Mouse (Mus musculus) ES-Bruce4 (cell line): ENCODE measurements at regions not wholly inside any gene's neighbourhood (a gene's known extent, or its start where the extent isn't known, plus 50 kb on each side); places are given as distances from the start of the nearest gene placed in this dataset.
A peak's percentile ranks its signal among the peaks of the same experiment; 100 is the strongest.

Experiments
- H3K27ac ChIP-seq: 2 replicates; pipeline ENCODE4 v1.5.1; 2012; ENCODE audit warnings: low read length, inconsistent platforms; ENCODE audit not compliant: insufficient read depth
- H3K27me3 ChIP-seq: 2 replicates; pipeline ENCODE4 v1.6.1; 2012; ENCODE audit warnings: mild to moderate bottlenecking, low read length, inconsistent platforms; ENCODE audit not compliant: control insufficient read depth, poor library complexity, insufficient read depth, severe bottlenecking
- H3K36me3 ChIP-seq: 2 replicates; pipeline ENCODE4 v1.6.1; 2012; ENCODE audit warnings: inconsistent platforms, mild to moderate bottlenecking, low read length, moderate library complexity; ENCODE audit not compliant: control insufficient read depth, poor library complexity, insufficient read depth, severe bottlenecking
- H3K4me1 ChIP-seq: one replicate; pipeline ENCODE4 v1.8.1; 2011; ENCODE audit warnings: low read length; ENCODE audit not compliant: control insufficient read depth, insufficient read depth
- H3K4me3 ChIP-seq: 2 replicates; pipeline ENCODE4 v1.5.1; 2011; ENCODE audit warnings: low read depth, mild to moderate bottlenecking, low read length
- H3K9ac ChIP-seq: 2 replicates; pipeline ENCODE4 v1.6.1; 2012; ENCODE audit warnings: low read depth, mild to moderate bottlenecking, inconsistent platforms; ENCODE audit not compliant: poor library complexity, severe bottlenecking
- H3K9me3 ChIP-seq: replicated peaks from 2 replicates; pipeline ENCODE4 v1.6.1; 2012; ENCODE audit warnings: mild to moderate bottlenecking, low read length, inconsistent platforms; ENCODE audit not compliant: control insufficient read depth, poor library complexity, insufficient read depth, severe bottlenecking
- CTCF ChIP-seq: IDR thresholded peaks from one replicate; pipeline ENCODE4 v1.8.1; 2011; ENCODE audit warnings: low read depth, low read length
- EP300 ChIP-seq: IDR thresholded peaks from 2 replicates; pipeline ENCODE4 v1.6.1; 2011; ENCODE audit warnings: low read depth, low read length; ENCODE audit not compliant: insufficient read depth
- POLR2A ChIP-seq: IDR thresholded peaks from one replicate; pipeline ENCODE4 v1.8.1; 2011; ENCODE audit warnings: low read length; ENCODE audit not compliant: insufficient read depth

DNA sequence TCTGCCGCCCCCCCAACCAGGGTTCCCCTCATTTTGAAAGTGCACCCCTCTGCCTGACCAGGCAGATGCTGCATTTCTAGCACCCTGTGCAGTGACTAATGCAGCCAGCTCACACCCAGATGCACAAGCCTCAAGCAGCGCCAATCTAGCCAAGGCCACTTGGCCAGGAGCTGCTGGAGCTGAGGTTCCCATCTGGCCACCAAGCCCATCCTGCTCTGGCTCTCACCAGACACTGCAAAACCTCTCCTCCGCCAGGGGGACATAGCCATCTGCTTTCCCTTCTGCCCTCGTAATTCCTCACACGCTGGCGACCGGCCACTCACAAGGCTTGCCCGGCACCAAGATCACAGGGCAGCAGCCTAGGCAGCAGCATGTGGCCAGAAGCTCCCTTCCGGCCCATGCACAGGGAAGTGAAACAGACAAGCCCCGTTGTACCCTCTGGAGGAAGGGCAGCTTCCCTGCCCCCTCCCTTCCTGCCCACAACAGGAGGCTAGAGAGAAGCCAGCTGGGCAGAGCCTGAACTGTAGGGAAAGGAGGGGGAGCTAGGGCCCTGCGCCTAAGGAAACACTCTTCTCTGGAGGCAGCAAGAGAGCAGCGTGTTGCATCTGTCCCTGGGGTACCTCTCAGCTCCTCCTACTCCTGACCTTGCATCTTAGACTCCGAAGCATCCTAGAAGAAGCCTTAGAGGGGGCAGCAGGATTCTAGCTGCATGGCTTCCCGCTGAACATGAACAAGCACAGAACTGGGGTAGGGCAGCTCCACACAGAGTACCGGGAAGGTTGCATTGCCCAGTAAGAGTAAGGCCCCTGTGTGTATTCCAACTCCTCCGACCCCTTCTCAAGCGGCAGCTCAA lies 124.1 kb downstream of the Rybp start:
- Histone ChIP-seq H3K4me3 (no peak overlapping the region), H3K27ac (no peak overlapping the region), H3K36me3 (no peaks in the 10 kb centered on the region), H3K27me3 (no peaks in the 10 kb centered on the region), H3K9me3 (no peaks in the 10 kb centered on the region), H3K4me1 (peaks cover 5% of the 10 kb centered on the region), H3K9ac (no peak overlapping the region)
- TF ChIP-seq POLR2A, result no peak
- no peak for TF ChIP-seq EP300
- no peak for TF ChIP-seq CTCF

DNA sequence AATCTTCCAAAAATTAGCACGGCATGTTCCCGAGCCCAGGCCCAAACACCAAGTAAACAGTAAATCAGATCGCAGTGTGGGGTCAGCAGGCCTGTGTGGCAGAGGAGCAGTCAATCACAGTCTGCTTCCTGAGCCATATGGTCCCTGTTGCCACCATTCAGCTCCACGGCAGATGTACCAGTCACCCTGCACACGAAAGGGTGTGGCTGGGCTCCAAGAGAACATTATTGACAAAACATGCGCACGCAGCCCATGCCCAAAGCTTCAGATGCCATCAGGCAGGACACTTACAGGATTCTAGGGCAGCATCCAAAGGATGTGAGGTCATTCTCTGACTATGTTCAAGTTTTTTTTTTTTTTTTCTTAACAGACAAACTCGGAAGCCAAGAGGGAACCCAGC lies 126.6 kb downstream of the Rybp start:
- Histone ChIP-seq H3K4me3 (no peak overlapping the region), H3K27ac (no peak overlapping the region), H3K4me1 (peaks cover 7% of the 10 kb centered on the region), H3K9ac (no peak overlapping the region), H3K9me3 (no peaks in the 10 kb centered on the region), H3K27me3 (no peaks in the 10 kb centered on the region), H3K36me3 (no peaks in the 10 kb centered on the region)
- TF ChIP-seq EP300 (no peak), POLR2A (no peak), CTCF (no peak)

DNA sequence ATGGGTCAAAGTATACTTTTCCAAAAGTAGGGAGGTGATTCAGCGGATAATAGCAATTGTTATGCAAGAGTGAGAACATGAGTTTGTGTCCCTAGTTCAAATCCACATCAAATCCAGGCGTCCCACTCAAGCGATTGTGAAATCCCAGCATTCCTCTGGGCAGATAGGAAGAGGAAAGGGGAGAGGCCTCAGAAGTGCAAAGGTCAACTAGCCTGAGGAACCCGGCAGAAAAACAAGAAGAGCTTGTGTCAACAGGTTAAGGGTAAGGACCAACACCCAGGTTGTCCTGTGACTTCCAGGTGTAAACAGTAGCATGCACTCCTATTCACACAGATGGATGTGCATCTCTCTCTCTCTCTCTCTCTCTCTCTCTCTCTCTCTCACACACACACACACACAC lies 127.5 kb downstream of the Rybp start:
- Histone ChIP-seq H3K27me3 (no peaks in the 10 kb centered on the region), H3K9ac (no peak overlapping the region), H3K4me3 (no peak overlapping the region), H3K9me3 (no peaks in the 10 kb centered on the region), H3K36me3 (no peaks in the 10 kb centered on the region), H3K4me1 (peaks cover 7% of the 10 kb centered on the region), H3K27ac (no peak overlapping the region)
- TF ChIP-seq POLR2A, result no peak

DNA sequence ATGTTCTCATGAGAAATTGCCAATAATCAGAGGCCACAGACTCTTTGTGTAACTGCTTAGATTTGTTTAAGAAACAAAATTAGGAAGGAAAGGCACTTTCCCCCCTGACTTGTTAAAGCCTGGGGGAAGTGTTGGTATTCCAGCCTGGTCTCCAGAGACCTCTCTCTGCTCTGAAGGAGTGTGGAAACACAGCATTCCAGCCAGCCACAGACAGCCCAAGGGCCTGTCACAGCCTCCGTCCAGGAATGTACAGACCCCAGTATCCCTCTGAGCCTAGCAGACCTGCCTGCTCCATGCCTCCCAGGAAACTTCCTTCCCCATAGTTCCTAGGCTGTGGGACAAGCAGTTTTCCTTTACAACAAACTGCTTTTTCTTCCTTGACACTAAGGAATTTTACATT lies 128.0 kb downstream of the Rybp start:
- no peaks in the 10 kb centered on the region for H3K9me3 ChIP-seq
- no peaks in the 10 kb centered on the region for H3K27me3 ChIP-seq
- H3K27ac ChIP-seq, result no peak overlapping the region
- no peaks in the 10 kb centered on the region for H3K36me3 ChIP-seq
- H3K4me3 ChIP-seq, result no peak overlapping the region
- TF ChIP-seq POLR2A (no peak), CTCF (no peak), EP300 (no peak)
- no peak overlapping the region for H3K9ac ChIP-seq
- H3K4me1 ChIP-seq, result peaks cover 7% of the 10 kb centered on the region

DNA sequence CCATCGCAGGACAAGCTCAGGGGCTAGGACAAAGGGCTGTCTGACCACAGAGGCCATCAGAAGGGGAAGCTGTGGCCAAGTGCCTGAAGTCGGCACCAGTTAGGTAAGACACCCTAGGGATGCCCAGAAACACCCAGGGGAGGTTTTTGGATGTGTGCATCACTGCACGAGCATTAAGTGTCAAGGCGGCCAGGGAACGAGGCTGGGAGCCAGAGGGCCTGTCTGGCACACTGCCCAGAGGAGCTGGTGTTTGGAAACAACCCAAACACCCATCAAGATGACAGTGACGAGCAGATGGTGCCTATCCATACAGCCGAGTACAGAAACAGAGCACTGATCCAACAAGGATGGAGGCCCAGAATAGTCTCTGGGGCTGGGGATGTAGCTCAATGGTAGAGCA lies 130.0 kb downstream of the Rybp start:
- TF ChIP-seq EP300, result no peak
- no peak for TF ChIP-seq CTCF
- TF ChIP-seq POLR2A, result no peak
- no peaks in the 10 kb centered on the region for H3K9me3 ChIP-seq
- no peaks in the 10 kb centered on the region for H3K27me3 ChIP-seq
- no peak overlapping the region for H3K27ac ChIP-seq
- H3K4me3 ChIP-seq, result no peak overlapping the region
- H3K9ac ChIP-seq, result no peak overlapping the region
- no peaks in the 10 kb centered on the region for H3K36me3 ChIP-seq
- peaks cover 7% of the 10 kb centered on the region for H3K4me1 ChIP-seq

DNA sequence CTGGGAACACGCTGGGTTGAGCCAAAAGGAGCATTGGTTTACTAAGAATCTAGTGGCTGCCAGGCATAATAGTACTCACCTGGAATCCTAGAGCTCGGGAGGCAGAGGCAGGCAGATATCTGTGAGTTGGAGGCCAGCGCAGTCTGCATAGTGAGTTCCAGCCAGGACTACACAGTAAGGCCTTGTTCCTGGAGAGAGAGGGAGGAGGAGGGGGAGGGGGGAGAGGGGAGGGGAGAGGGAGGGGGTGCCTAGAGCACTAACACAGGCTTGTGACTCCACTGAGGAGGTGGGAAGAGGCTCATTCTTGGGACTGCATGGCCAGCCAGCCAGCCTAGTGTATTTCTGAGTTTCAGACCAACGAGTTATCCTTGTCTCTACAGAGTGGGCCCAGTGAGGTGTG lies 131.1 kb downstream of the Rybp start:
- no peaks in the 10 kb centered on the region for H3K9me3 ChIP-seq
- peak overlapping the region; percentile 41 for H3K9ac ChIP-seq
- H3K27ac ChIP-seq, result no peak overlapping the region
- peak overlapping the region; percentile 46 for H3K4me3 ChIP-seq
- TF ChIP-seq EP300 (no peak), POLR2A (no peak), CTCF (no peak)
- H3K4me1 ChIP-seq, result peaks cover 5% of the 10 kb centered on the region
- no peaks in the 10 kb centered on the region for H3K27me3 ChIP-seq
- no peaks in the 10 kb centered on the region for H3K36me3 ChIP-seq
